Mouse (Mus musculus) spleen, adult 2 months (tissue): ENCODE measurements around the gene Eftud2. TPM values are rescaled to one million over a fixed set of nuclear protein-coding genes. Genes with fewer than 3 reads are reported as not detected.

Experiments used
- DNase-seq, 2 experiments: peaks; one replicate each; pipeline versions ENCODE4 v3.0.0 to v3.0.0-alpha.2; 2012 to 2021; ENCODE audit warnings: low spot score in 2 of 2, low read depth in 1 of 2
- H3K27ac ChIP-seq: fragments of 200-500 bp; 2 replicates; pipeline ENCODE4 v1.5.1; 2012; ENCODE audit warnings: low read length, inconsistent platforms; ENCODE audit not compliant: insufficient read depth
- H3K27me3 ChIP-seq: fragments of 200-500 bp; 2 replicates; pipeline ENCODE4 v1.6.1; 2012; ENCODE audit warnings: mild to moderate bottlenecking, moderate library complexity, low read length, inconsistent platforms; ENCODE audit not compliant: control insufficient read depth, insufficient read depth
- H3K36me3 ChIP-seq: fragments of 200-500 bp; 2 replicates; pipeline ENCODE4 v1.6.1; 2012; ENCODE audit warnings: mild to moderate bottlenecking, low read length, inconsistent platforms; ENCODE audit not compliant: control insufficient read depth, insufficient read depth
- H3K4me1 ChIP-seq: fragments of 200-500 bp; 2 replicates; pipeline ENCODE4 v1.6.1; 2011; ENCODE audit warnings: inconsistent platforms; ENCODE audit not compliant: control insufficient read depth, insufficient read depth, insufficient read length
- H3K4me3 ChIP-seq: fragments of 200-500 bp; 2 replicates; pipeline ENCODE4 v1.5.1; 2011; ENCODE audit warnings: mild to moderate bottlenecking, inconsistent platforms; ENCODE audit not compliant: insufficient read depth, insufficient read length; ENCODE audit errors: extremely low read depth
- CTCF ChIP-seq: fragments of 200-500 bp; IDR thresholded peaks from 2 replicates; pipeline ENCODE4 v1.5.1; 2011; ENCODE audit warnings: mild to moderate bottlenecking, inconsistent platforms; ENCODE audit not compliant: insufficient read depth, insufficient read length, insufficient replicate concordance; ENCODE audit errors: extremely low read depth
- POLR2A ChIP-seq: fragments of 200-500 bp; IDR thresholded peaks from 2 replicates; pipeline ENCODE4 v1.6.1; 2011; ENCODE audit warnings: low read depth, low read length, inconsistent platforms
- WGBS: fragments of 180-500 bp; shearing (Covaris S2); methylation state at CpG from one replicate; pipeline ENCODE4 v1.1.7; 2018; 5-methylcytosine and 5-hydroxymethylcytosine counted together
- polyA plus RNA-seq: library from polyadenylated mRNA; depleted of rRNA; stranded (reverse); fragments of >200 nt; gene quantifications from 2 replicates; pipeline ENCODE4 v1.2.3, GENCODE M21; 2012

The Eftud2 gene
- polyA plus RNA-seq, 1 experiment = 119 TPM

- H3K4me3 ChIP-seq = no peak overlapping the region
- TF ChIP-seq CTCF = no peak
- TF ChIP-seq POLR2A = no peak
- H3K27me3 ChIP-seq = no peaks in the 10 kb centered on the region
- H3K4me1 ChIP-seq = no peaks in the 10 kb centered on the region
- DNase-seq = no peak
- no peak overlapping the region for H3K27ac ChIP-seq
- WGBS = 94% methylated on average over 7 of the region's 7 CpGs
- peaks cover 4% of the 10 kb centered on the region; the same call in 1 of the 2 replicates for H3K36me3 ChIP-seq
Measured at GRCm38 (mm10) chr11:102911376-102911775, 30.6 kb upstream of the Eftud2 start.

GRCm38 (mm10) chr11:102903654-102904053 is 22.9 kb upstream of the Eftud2 start:
- no peak for TF ChIP-seq CTCF
- no peak for TF ChIP-seq POLR2A
- 88% methylated on average over 7 of the region's 7 CpGs for WGBS
- no peak overlapping the region for H3K27ac ChIP-seq
- no peak for DNase-seq
- no peak overlapping the region for H3K4me3 ChIP-seq
- no peaks in the 10 kb centered on the region for H3K4me1 ChIP-seq
- H3K27me3 ChIP-seq = no peaks in the 10 kb centered on the region
- peaks cover 4% of the 10 kb centered on the region; the same call in 1 of the 2 replicates for H3K36me3 ChIP-seq

GRCm38 (mm10) chr11:102902107-102902506 is 21.3 kb upstream of the Eftud2 start:
- Histone ChIP-seq H3K36me3 (0 out of 2 replicates have a peak, but pooled peaks cover 1% of the 10 kb centered on the region), H3K4me3 (no peak overlapping the region), H3K4me1 (no peaks in the 10 kb centered on the region), H3K27ac (no peak overlapping the region), H3K27me3 (no peaks in the 10 kb centered on the region)
- TF ChIP-seq CTCF (no peak), POLR2A (no peak)
- WGBS = 90% methylated on average over 5 of the region's 5 CpGs
- no peak for DNase-seq

- H3K27ac ChIP-seq = no peak overlapping the region
- 48% methylated on average over 4 of the region's 4 CpGs for WGBS
- no peaks in the 10 kb centered on the region for H3K36me3 ChIP-seq
- no peak overlapping the region for H3K4me3 ChIP-seq
- no peak for DNase-seq
- no peak for TF ChIP-seq POLR2A
- no peak for TF ChIP-seq CTCF
- H3K27me3 ChIP-seq = no peaks in the 10 kb centered on the region
- no peaks in the 10 kb centered on the region for H3K4me1 ChIP-seq
Measured at GRCm38 (mm10) chr11:102901199-102901598, 20.4 kb upstream of the Eftud2 start.

GRCm38 (mm10) chr11:102900763-102901162 is 20.0 kb upstream of the Eftud2 start, which contains the start of gene Gfap:
Gene Gfap, minus strand, starts transcription at chr11:102900912.
- no peaks in the 10 kb centered on the region for H3K36me3 ChIP-seq
- H3K27me3 ChIP-seq = no peaks in the 10 kb centered on the region
- H3K4me1 ChIP-seq = no peaks in the 10 kb centered on the region
- TF ChIP-seq POLR2A = no peak
- TF ChIP-seq CTCF = peak; percentile 74; the same call in 1 of the 2 replicates
- WGBS = 14% methylated on average over 7 of the region's 7 CpGs
- H3K4me3 ChIP-seq = no peak within 1 kb of the TSS
- DNase-seq = peak in 1 of 2 experiments; percentile 43
- no peak within 1 kb of the TSS for H3K27ac ChIP-seq

- WGBS = 84% methylated on average over 9 of the region's 9 CpGs
- TF ChIP-seq POLR2A = no peak
- TF ChIP-seq CTCF = no peak
Measured at GRCm38 (mm10) chr11:102898408-102898807, 17.6 kb upstream of the Eftud2 start.

GRCm38 (mm10) chr11:102896641-102897040 is 15.9 kb upstream of the Eftud2 start:
- H3K4me3 ChIP-seq = no peak overlapping the region
- no peak for TF ChIP-seq POLR2A
- no peak for TF ChIP-seq CTCF
- 85% methylated on average over 20 of the region's 20 CpGs for WGBS
- peaks cover 2% of the 10 kb centered on the region; the same call in 1 of the 2 replicates for H3K4me1 ChIP-seq
- H3K36me3 ChIP-seq = no peaks in the 10 kb centered on the region
- no peak for DNase-seq
- no peak overlapping the region for H3K27ac ChIP-seq
- no peaks in the 10 kb centered on the region for H3K27me3 ChIP-seq

More at GRCm38 (mm10) chr11:102898408-102898807, 17.6 kb upstream of the Eftud2 start:
- Histone ChIP-seq H3K27me3 (no peaks in the 10 kb centered on the region), H3K36me3 (no peaks in the 10 kb centered on the region), H3K27ac (no peak overlapping the region), H3K4me3 (no peak overlapping the region), H3K4me1 (0 out of 2 replicates have a peak, but pooled peaks cover under 1% of the 10 kb centered on the region)
- DNase-seq = no peak
